Mouse (Mus musculus) kidney, embryonic 16.5 days (tissue): Measurements from ENCODE around the gene Prl7c1. TPM values are rescaled to one million over a fixed set of nuclear protein-coding genes. Genes with fewer than 3 reads are reported as not detected.
"Not testable (repeated sequence)": the region's sequence is repeated elsewhere in the genome, so short reads cannot be mapped to it uniquely, and the experiment has no call there.

ENCODE experiments used
- ATAC-seq: fragments of 200-750 bp; cut with Nextera tagmentation; 2 replicates; pipeline ENCODE4 v1.8.0; 2017; ENCODE audit warnings: moderate TSS enrichment; ENCODE audit not compliant: low FRiP score, low TSS enrichment
- H3K27ac ChIP-seq: fragments of 300-500 bp; sonication (generic); 2 replicates; pipeline ENCODE4 v1.5.1; 2014; ENCODE audit warnings: low read length
- H3K27me3 ChIP-seq: fragments of 300-500 bp; sonication (generic); 2 replicates; pipeline ENCODE4 v1.6.1; 2014; ENCODE audit warnings: low read length, control low read depth, mixed read lengths; ENCODE audit not compliant: insufficient read depth
- H3K36me3 ChIP-seq: fragments of 300-500 bp; sonication (generic); 2 replicates; pipeline ENCODE4 v1.6.1; 2014; ENCODE audit warnings: low read length, control low read depth, mixed read lengths; ENCODE audit not compliant: insufficient read depth
- H3K4me1 ChIP-seq: fragments of 300-500 bp; sonication (generic); 2 replicates; pipeline ENCODE4 v1.6.1; 2014; ENCODE audit warnings: low read length, control low read depth, mixed read lengths; ENCODE audit not compliant: insufficient read depth
- H3K4me2 ChIP-seq: fragments of 300-500 bp; sonication (generic); replicated peaks from 2 replicates; pipeline ENCODE4 v1.6.1; 2014; ENCODE audit warnings: low read depth, low read length
- H3K4me3 ChIP-seq: fragments of 300-500 bp; sonication (generic); 2 replicates; pipeline ENCODE4 v1.5.1; 2014; ENCODE audit warnings: mild to moderate bottlenecking, low read length
- H3K9ac ChIP-seq: fragments of 300-500 bp; sonication (generic); replicated peaks from 2 replicates; pipeline ENCODE4 v1.6.1; 2014; ENCODE audit warnings: low read length
- H3K9me3 ChIP-seq: fragments of 300-500 bp; sonication (generic); 2 replicates; pipeline ENCODE4 v1.6.1; 2016; ENCODE audit warnings: low read length, control low read depth
- WGBS: fragments of 180-500 bp; shearing (Covaris S2); extraction: QIAGEN DNeasy Blood & Tissue Kit; methylation state at CpG from one replicate; pipeline ENCODE4 v1.1.7; 2014; 5-methylcytosine and 5-hydroxymethylcytosine counted together
- polyA plus RNA-seq: library from polyadenylated mRNA; unstranded; fragments of >200 nt; fragmentation: Nextera tagmentation; extraction: Ambion mirVana; gene quantifications from 2 replicates; pipeline ENCODE4 v1.2.1, GENCODE M21; 2015

Gene Prl7c1
- not detected in 2 replicates for polyA plus RNA-seq

DNA sequence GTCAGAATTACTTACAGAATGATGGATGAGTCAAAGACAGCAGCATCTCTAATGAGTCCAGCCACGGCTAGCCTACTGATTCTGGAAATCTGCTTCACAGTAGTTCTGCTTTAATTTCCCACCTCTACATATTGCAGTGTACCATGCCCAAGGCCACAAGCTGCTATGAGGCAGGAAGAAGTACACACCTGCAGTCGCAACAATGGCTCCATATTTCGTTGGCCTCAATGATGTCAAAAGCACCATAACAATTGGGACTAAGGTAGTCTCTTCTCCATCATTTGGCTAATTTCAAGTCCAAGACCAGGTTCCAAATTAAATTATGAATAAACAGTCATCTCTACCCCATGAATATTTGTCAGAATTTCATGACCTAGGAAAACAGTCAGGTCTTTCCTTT, at the start of gene Prl7c1:
TSS of gene Prl7c1 (minus strand) at position 101 of the 400 bp plus-strand sequence.
- H3K4me2 ChIP-seq, H3K27ac ChIP-seq, H3K4me1 ChIP-seq, H3K9ac ChIP-seq, H3K27me3 ChIP-seq, ATAC-seq, H3K4me3 ChIP-seq, H3K36me3 ChIP-seq, H3K9me3 ChIP-seq: not testable (repeated sequence)
- WGBS, result 94% methylated on average over 2 of the region's 3 CpGs

DNA sequence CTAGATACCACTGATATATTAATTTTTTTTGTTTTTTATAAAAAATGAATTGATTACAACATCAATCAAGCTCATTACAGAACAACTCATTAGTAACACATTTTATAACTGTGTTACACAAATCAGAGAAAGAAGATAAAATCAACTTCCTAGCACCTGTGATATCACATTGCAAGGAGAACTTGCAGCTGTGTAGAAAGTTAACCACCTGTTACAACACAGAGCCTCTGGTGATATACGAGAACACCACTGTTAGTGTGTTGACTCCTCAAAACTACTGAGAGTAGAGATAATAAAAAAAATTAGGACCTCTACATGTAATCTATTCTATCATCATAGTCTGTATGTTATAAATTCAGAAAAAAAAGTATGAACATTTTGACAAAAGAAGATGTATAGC, 22.2 kb upstream of the Prl7c1 start:
- 53% methylated on average over 1 of the region's 1 CpGs for WGBS
- H3K27me3 ChIP-seq, result no peaks in the 10 kb centered on the region
- no peaks in the 10 kb centered on the region for H3K36me3 ChIP-seq
- no peaks in the 10 kb centered on the region for H3K9me3 ChIP-seq
- no peaks in the 10 kb centered on the region for H3K4me1 ChIP-seq
- no peak overlapping the region for H3K4me3 ChIP-seq
- H3K4me2 ChIP-seq, result no peak overlapping the region
- ATAC-seq, result no peak
- no peak overlapping the region for H3K9ac ChIP-seq
- H3K27ac ChIP-seq, result no peak overlapping the region

DNA sequence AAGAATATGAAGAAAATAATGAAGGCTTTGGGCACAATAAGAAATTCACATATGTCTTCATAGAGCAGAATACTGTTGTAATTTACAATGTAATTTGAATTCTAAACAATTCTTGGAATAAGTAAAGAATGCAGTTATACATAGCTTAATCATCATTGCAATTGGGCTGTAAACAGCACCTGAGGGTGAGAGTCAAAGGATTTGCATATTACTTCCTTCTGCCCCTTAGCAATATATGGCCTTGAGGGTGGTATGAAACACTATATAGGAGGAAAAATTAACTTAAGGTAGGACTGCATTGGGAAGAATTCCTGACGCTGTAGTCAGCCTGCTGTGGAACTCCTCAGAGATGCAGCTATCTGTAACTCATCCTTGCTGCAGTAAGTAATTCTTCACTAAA, 20.8 kb upstream of the Prl7c1 start, which contains the start of gene Prl2a1:
TSS of gene Prl2a1 (plus strand) at position 301 of the 400 bp plus-strand sequence.
- no peak within 1 kb of the TSS for H3K4me3 ChIP-seq
- H3K36me3 ChIP-seq, result no peaks in the 10 kb centered on the region
- H3K27me3 ChIP-seq, result no peaks in the 10 kb centered on the region
- no peaks in the 10 kb centered on the region for H3K4me1 ChIP-seq
- 70% methylated on average over 1 of the region's 1 CpGs for WGBS
- no peaks in the 10 kb centered on the region for H3K9me3 ChIP-seq
- no peak within 1 kb of the TSS for H3K27ac ChIP-seq
- H3K9ac ChIP-seq, result no peak within 1 kb of the TSS
- no peak for ATAC-seq
- H3K4me2 ChIP-seq, result no peak within 1 kb of the TSS

DNA sequence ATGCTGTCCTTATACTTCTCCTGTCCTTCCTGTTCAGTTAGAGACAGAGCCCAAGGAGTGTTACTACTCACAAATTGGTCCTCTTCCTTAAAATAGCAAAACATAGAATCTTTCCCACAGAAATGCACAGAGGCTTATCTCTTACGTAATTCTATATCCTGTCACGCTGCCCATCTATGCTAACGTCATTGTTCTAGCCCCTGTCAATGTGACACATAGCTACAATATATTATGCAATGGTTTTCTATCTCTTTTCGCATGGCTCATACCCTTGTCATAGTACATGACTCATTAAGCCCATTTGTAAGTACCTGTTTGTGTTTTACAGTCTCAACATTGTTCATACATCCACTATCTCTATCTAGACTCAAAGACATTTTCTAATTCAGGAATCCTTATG, 18.7 kb upstream of the Prl7c1 start:
- no peak overlapping the region for H3K9ac ChIP-seq
- H3K27me3 ChIP-seq, result no peaks in the 10 kb centered on the region
- no peaks in the 10 kb centered on the region for H3K36me3 ChIP-seq
- H3K4me3 ChIP-seq, result no peak overlapping the region
- no peak overlapping the region for H3K27ac ChIP-seq
- ATAC-seq, result no peak
- no peaks in the 10 kb centered on the region for H3K4me1 ChIP-seq
- WGBS, result 79% methylated on average over 4 of the region's 4 CpGs
- H3K4me2 ChIP-seq, result no peak overlapping the region
- no peaks in the 10 kb centered on the region for H3K9me3 ChIP-seq

DNA sequence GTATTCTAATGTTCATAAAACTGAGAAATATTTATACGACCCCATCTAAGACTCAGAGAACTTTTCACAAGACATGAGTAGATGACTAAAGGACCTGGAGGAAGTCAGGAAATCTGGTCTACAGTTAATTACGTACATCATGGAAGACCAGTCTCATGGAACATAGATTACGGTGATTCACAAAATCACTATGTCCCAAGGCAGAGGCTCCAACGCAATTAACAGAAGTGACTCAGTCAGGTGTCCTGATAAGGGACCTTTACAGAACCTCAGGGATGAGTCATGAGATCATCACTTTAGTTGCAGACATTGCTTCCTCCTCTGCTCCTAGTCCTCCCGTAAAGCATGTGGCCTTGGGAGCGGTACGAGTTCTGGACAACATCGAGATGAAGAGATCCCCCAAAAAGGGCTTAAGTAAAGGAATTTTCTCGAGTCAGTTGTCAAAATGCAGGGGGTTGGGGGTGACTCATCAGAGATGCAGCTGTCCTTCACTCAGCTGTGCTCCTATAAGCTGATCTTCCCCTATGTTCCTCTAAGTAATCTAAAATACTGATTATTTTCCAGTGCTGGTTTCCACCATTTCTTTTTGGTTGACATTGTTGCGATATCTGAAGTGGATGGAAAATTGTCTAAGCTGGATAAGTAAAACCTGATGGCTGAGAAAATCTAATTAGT, 46.0 kb downstream of the Prl7c1 start:
- H3K4me3 ChIP-seq, result no peak overlapping the region
- WGBS, result 90% methylated on average over 10 of the region's 10 CpGs
- ATAC-seq, result no peak
- H3K9me3 ChIP-seq, result no peaks in the 10 kb centered on the region
- H3K27me3 ChIP-seq, result no peaks in the 10 kb centered on the region
- no peaks in the 10 kb centered on the region for H3K36me3 ChIP-seq
- H3K27ac ChIP-seq, result no peak overlapping the region
- H3K4me2 ChIP-seq, result no peak overlapping the region
- no peaks in the 10 kb centered on the region for H3K4me1 ChIP-seq
- H3K9ac ChIP-seq, result no peak overlapping the region

DNA sequence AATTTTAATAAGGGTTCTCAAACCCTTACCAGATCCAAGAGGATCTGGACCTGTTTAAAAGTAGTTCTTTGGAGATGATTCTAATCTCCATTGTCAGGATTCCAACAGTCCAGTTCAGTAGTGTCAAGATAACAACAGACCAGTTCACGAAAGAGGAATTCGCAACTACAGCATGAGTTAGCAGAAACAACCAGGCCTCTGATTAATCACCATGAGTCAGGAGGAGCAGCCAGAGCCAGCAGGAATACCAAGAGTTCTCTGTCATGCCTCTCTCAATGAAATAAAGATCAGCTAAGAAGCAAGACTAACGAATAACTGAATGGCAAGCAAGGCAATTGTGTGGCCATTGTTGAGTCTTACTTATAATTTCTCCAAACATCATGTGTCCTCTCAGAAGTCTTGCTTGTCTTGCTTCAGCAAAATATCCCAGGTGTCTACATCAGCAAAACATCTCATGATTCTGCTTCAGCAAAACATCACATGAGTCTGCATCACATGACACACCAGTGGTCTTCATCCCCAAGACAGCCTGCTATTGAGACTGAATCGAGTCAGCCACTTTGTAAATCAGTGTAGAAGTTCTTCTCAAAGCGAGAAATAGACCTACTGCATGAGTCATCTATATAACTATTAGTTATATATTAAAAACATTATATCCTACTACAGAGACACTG, 50.2 kb downstream of the Prl7c1 start:
- H3K9me3 ChIP-seq, H3K4me1 ChIP-seq, ATAC-seq, H3K4me2 ChIP-seq, H3K27me3 ChIP-seq, H3K9ac ChIP-seq, H3K36me3 ChIP-seq, H3K27ac ChIP-seq, H3K4me3 ChIP-seq: not testable (repeated sequence)
- WGBS, result 83% methylated on average over 5 of the region's 5 CpGs

DNA sequence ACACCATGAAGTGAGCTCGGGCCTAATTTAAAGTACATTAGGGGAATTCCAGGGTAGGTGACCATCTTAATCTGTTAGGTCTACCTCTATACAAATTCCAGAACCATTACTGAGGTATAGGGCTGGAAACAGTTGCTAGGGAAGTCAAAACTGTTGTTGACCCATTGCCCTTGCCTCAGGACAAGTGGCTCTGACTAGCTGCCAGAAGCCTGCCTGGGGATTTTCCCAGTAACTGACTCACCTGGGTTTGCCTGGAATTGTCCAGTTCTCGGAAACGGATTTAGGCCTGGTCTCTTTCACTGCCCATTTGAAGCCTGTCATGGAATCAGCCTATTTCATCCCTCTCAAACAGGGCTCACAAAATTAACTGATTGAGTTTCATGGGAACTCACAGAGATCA, 55.5 kb downstream of the Prl7c1 start:
- H3K36me3 ChIP-seq, H3K9ac ChIP-seq, H3K4me3 ChIP-seq, H3K4me2 ChIP-seq, ATAC-seq, H3K27me3 ChIP-seq, H3K9me3 ChIP-seq, H3K27ac ChIP-seq, H3K4me1 ChIP-seq: not testable (repeated sequence)
- WGBS, result 83% methylated on average over 3 of the region's 3 CpGs

Other genes with a start within 250 kb of the Prl7c1 start
- gene Prl8a9, start 216.2 kb downstream of the Prl7c1 start, polyA plus RNA-seq, result not detected in 2 replicates
- not detected in 2 replicates for gene Prl8a1, start 198.6 kb downstream of the Prl7c1 start, polyA plus RNA-seq
- gene Prl7b1, start 170.2 kb downstream of the Prl7c1 start, polyA plus RNA-seq, result not detected in 2 replicates
- gene Prl7a1, start 138.3 kb downstream of the Prl7c1 start, polyA plus RNA-seq, result not detected in 2 replicates
- gene Prl7a2, start 112.8 kb downstream of the Prl7c1 start, polyA plus RNA-seq, result not detected in 2 replicates
- not detected in 2 replicates for gene Prl7d1, start 64.1 kb downstream of the Prl7c1 start, polyA plus RNA-seq
- not detected in 2 replicates for gene Prl2a1, start 20.9 kb upstream of the Prl7c1 start, polyA plus RNA-seq
- not detected in 2 replicates for gene Prl2c1, start 68.5 kb upstream of the Prl7c1 start, polyA plus RNA-seq
- gene Prl4a1, start 235.4 kb upstream of the Prl7c1 start, polyA plus RNA-seq, result not detected in 2 replicates